Mouse (Mus musculus) bone marrow macrophage, adult 2 months (primary cell): ENCODE results near the gene Tecpr1.

Source experiments
- CTCF ChIP-seq: IDR thresholded peaks from 2 replicates; pipeline ENCODE4 v1.5.1; 2012; ENCODE audit warnings: low read depth, mild to moderate bottlenecking, low read length, moderate library complexity
- POLR2A ChIP-seq: IDR thresholded peaks from 2 replicates; pipeline ENCODE4 v1.6.1; 2012; ENCODE audit warnings: mild to moderate bottlenecking, low read depth, low read length, borderline replicate concordance

- TF ChIP-seq CTCF = no peak
- no peak for TF ChIP-seq POLR2A
Measured at GRCm38 (mm10) chr5:144192673-144193072, 30.7 kb downstream of the Tecpr1 start.
